Mouse (Mus musculus): ENCODE results near the gene Zfp61.

The Zfp61 gene

DNA sequence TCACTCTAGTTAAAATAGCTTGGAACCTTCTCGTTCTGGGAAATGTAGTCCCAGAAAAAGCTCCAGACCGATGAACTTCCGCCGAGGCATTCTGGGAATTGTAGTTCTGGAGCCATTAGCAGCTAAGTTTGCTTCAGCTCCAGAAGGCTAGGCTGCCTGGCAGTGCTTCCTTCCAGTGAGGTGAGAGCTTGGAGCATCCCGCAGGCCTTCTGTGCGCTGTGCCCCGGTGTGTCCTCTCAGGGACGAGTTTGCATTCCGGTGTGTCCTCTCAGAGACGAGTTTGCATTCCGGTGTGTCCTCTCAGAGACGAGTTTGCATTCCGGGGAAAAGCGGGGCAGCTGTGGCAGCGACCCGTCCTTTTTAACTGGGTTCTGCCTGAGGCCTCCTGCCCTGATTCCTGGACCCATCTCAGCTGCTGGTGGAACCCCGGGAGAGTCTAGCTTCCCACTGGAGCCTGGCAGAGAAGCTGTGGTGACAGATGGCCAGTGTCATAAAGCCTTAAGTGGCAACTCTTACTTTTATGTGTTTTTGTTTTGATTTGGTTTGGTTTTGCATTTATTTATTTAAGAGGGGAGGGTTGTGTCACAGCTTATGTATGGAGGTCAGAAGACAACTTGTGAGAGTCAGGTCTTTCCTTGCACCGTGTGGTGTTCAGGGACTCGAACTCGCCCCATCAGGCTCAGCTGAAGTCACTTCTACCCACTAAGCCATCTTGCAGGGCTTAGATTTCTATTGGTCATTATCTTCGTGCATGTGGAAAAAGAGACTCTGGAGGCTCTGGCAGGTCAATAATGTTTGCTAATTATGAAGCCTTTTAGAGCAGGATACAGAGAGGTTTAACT lies 46.2 kb downstream of the Zfp61 start, which contains the start of gene Zfp108:
Zfp108 (plus strand) TSS at position 162 of the 842 bp plus-strand sequence.
- DNase-seq: peak; percentile 87

- DNase-seq: peak; percentile 19
These were observed 47.0 kb downstream of the Zfp61 start for GRCm38 (mm10) chr7:24253779-24254615.

All from kidney, adult 11 months (tissue).